Mouse (Mus musculus): Measurements from ENCODE around the gene Ankdd1b.

Ankdd1b gene

GRCm38 (mm10) chr13:96401251-96401650 is 69.7 kb downstream of the Ankdd1b start:
- no peak for DNase-seq

DNA sequence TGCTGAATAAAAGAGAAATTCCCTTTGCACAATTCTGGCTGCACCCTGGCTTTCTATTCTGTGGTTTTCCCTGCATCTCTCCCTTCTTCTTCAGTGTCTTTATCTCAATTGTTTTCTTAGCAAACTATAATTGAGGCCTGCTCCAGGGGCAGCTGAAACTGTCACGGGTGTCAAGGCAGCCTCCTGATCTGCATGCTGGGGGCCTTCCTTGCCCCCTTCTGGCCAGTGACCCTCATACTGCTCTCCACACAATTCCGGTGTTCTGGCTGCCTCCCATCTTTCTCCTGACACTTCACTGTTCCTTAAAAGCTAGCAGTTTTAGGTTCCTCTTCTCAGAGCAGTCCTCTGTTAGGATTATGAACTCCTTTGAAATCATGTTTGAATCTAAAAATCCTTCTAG is 81.7 kb downstream of the Ankdd1b start:
- no peak for DNase-seq

DNA sequence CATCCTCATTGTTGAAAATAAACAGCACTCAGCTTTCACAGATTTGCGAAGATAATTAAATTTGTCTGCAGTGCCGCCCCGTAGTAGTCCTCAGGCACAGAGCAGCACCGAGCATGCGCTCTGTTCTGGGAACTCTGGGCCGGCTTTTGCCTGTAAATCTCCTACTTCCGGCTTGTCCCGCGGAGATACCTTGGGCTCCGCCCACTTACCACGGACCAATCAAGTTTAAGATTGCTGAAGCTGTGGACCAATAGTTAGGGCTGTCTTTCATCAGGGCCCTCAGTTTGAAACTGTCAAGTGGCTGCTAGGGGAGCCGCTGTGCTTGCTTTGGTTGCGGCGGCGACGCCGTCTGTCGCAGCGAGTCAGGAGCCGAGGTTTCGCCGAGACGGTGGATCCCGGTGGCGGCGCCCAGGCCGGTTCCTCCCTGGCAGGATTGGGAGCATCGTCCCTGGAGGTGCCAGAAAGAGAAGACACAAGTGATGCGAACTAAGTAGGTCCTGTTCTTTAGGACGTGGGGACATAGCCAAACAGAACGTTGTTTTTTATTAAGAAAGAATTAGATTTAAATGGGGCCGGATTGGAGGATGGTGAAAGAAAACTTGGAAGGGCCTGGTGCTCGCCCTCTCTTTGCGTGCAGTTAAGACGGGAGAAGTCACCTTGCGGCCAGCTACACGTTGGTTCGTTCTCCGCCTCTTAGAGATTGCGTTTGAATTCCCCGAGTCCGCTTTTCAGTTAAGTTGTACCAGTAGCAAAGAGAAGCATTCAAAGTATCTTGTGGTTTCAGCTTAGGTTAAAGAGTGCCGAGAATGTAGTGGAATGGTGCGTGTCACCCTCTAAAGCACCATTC is 82.7 kb downstream of the Ankdd1b start, which contains the start of gene Poc5:
TSS of gene Poc5 (plus strand) at position 253 of the 847 bp plus-strand sequence.
- peak; percentile 98 for DNase-seq

GRCm38 (mm10) chr13:96377883-96378282 is 93.1 kb downstream of the Ankdd1b start:
- DNase-seq: no peak

- no peak for DNase-seq
Observed at GRCm38 (mm10) chr13:96376871-96377270, 94.1 kb downstream of the Ankdd1b start.

DNA sequence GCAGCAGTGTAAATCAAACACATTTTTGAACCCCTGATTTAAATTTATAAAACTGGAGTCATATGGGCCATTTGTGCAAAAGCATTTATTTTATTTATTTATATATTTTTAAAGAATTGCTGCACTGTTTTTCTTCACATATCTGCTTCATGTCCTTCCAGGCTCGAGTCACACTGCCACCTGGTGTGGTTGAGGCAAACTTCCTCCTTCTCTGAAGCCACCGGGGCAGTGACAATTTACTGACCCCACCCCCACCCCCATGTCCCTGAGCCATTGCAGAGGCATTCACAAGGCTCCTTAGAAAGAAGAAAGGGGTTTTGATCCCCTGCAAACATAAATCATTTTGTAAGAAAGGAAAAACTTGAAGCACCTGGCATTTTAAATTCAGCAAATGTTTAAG is 95.5 kb downstream of the Ankdd1b start:
- DNase-seq: no peak

Data from cerebellum, adult 11 months (tissue).